Mouse (Mus musculus) 416B (cell line): ENCODE data around the gene Pltp.

Experiments used
- DNase-seq: peaks from one replicate; pipeline ENCODE4 v3.0.0; 2011; ENCODE audit warnings: low read depth

Gene Pltp

DNA sequence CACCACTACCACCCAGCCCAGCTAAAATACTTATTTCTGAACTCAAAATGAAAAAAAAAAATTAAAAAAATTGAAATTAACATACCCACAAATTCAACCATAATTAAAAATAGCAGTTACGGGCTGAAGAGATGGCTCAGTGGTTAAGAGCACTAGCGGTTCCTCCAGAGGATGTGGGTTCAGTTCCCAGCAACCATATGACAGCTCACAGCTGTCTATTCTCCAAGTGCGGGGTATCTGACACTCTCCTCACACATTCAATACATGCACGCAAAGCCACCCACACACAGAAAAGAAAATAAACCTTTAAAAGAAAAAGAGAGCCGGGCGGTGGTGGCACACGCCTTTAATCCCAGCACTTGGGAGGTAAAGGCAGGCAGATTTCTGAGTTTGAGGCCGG is 7.5 kb downstream of the Pltp start:
- peak; percentile 29 for DNase-seq

DNA sequence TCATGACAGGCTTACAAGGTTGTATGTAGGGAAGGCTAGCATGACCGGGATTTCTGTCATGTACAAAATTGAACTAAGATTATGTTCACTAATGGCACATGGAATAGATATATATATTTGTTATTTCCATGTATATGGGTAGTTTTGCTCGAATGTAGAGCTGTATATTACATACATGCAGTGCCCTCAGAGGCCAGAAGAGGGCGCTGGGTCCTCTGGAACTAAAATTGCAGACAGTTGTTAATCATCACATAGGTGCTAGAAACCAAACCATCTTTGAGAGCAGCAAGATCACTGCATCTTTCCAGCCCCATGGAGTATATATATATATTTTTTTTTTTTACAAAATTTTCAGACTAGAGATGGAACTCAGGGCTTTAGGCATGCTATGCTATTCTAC is 11.7 kb downstream of the Pltp start:
- peak; percentile 32 for DNase-seq

- no peak for DNase-seq
Measured at GRCm38 (mm10) chr2:164835164-164835563, 22.3 kb downstream of the Pltp start.

DNA sequence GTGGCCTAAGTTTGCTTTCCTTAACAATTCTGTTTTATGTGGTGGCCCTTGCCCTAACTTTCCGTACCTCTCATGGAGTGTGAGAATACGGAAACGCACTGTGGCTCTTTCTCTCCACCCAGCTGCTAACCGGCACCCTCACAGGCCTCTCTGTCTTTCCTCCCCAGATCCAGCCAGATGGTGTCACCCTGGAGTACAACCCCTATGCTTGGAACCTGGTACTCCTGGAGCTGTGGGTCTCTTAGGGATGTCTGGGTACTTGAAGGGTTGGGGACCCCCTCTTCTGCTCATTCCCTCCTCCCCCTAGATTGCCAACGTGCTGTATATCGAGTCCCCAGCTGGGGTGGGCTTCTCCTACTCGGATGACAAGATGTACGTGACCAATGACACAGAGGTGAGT is 23.0 kb downstream of the Pltp start:
- DNase-seq = peak; percentile 42

DNA sequence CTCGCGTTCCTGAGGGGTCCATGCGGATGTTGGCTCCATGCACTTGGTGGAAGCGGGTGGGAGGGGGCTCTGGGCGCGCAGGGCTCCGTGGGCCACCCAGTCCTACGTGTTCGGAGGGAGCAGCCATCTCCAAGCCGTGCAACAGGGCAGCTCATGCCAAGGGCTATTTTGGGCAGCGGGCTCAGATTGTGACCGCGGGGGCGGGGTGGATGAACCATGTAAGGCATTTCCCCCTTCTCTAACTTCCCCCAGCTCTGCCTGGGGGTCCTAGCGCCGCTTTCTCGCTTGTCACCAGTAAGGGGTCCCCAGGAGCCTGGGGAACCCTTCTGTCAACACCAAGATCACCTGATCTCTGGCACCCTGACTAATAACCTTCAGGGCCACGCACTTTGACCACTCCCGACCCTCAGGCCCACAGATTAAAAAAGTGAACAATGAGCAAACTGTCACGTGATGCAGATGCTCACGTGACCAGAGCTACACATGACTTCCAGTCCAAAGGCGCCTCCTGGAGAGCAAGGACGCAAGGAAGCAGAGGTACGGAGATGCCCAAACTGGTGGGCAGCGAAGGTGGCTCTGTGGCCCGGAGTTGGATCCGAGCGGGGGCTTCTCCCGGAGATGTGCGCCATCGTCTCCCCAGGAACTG is 24.1 kb downstream of the Pltp start, which contains the start of gene Neurl2:
Gene Neurl2, minus strand, starts transcription at position 143 of the 646 bp plus-strand sequence.
- peak; percentile 98 for DNase-seq

DNA sequence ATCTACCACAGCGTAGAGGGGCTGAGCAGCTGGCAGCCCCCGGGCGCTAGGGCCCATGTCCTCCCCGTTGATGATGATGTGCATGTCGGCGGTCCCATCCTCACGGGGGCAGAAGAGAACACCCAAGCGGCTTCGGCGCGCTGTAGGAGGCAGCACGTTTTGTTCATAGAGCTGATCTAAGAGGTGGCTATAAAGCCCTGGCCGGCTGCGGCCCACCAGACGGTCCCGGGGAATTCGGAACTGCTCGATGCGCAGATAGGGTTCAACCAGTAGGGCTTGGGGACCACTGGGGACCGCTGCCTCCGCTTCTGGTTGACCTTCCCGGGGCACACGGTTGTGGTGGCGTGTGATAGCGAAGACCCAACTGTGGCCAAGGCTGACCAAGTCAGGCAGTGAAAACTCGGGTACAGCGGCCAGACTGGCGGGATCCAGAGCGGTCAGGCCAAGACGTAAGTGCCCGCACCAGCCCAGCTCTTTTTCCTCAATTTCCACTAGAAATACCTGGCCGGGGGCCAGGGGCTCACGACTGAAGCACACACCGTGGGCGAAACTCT is 24.7 kb downstream of the Pltp start, which contains the start of gene Ctsa:
Gene Ctsa, plus strand, starts transcription at position 126 of the 554 bp plus-strand sequence.
- peak; percentile 86 for DNase-seq

DNA sequence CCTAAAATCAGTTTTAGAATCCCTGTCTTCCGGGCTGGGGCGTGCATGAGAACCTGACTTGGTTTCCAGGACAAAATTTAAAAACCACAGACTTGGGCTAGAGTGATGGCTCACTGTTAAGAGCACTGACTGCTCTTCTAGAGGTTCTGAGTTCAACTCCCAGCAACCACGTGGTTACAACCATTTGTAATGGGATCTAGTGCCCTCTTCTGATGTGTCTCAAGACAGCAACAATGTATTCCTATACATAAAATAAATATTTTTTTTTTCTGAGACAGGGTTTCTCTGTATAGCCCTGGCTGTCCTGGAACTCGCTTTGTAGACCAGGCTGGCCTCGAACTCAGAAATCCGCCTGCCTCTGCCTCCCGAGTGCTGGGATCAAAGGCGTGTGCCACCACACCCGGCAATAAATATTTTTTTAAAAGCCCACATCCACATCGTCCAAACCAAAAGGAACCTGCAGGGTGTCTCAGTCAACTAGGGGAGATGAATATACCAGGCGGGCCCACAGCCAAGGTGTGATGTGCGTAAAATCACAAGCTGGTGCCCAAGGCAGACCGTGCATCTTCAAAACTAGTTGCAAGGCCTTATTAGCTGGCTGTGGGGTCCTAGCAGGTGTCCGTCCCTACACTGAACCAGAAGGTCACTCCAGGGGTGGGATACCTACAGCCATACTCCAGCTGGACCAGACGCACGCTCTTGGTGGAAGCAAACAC is 25.3 kb downstream of the Pltp start:
- peak; percentile 32 for DNase-seq

DNA sequence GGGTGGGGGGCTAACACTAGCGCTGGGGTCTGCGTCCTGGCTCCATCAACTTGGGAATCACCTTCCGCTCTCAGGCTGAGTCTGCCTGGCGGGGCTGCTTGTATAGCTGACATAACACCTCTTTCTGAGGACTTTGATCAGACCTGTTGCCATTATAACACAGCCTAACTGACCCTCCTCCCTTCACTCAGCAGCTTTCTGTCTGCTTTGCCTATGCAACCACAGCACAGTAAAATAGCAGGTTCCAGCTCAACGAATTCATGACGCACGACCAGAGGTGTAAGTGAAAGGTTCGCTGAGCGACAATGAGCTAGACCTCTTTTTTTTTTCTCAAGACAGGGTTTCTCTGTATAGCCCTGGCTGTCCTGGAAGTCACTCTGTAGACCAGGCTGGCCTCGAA is 26.5 kb downstream of the Pltp start:
- DNase-seq = no peak

DNA sequence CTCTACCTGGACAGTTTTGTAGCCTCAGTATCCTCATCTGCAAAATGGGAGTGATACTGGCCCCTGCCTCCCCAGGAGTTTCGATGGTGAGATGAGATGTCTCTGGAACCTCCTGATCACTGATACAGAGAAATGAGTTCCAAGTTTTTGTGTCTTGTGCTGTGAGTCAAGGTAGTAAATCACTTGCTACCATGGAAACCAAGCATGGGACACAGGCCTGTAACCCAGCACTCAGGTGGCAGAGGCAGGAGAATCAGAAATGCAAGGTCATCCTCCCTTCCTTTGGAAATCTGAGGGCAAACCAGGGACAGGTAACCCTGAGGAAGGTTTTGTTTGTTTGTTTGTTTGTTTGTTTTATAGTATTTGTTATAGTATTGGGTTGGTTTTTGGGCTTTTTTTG is 28.4 kb downstream of the Pltp start:
- no peak for DNase-seq

DNA sequence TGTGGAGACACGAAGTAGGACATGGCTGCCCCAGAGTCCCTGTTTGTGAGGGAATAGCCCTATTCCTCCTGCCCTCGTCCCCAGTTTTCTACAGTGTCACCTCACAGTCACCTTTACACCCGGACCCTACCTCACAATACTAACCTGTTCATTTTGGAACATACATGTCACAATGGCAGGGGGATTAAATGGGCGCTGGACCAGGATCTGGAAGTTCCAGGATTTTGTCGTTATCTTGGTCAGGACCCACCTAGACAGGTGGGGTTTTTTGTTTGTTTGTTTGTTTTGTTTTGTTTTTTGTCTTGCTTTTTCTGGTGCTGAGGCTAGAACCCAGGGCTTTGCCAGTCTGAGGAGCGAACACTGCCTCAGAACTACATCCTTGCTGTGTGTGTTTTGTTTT is 29.1 kb downstream of the Pltp start, which contains the start of gene Spata25:
Gene Spata25, minus strand, starts transcription at position 101 of the 400 bp plus-strand sequence.
- DNase-seq = no peak

GRCm38 (mm10) chr2:164827146-164827850 is 30.2 kb downstream of the Pltp start:
- DNase-seq = no peak

- DNase-seq = no peak
Measured at GRCm38 (mm10) chr2:164825521-164825920, 32.0 kb downstream of the Pltp start.

DNA sequence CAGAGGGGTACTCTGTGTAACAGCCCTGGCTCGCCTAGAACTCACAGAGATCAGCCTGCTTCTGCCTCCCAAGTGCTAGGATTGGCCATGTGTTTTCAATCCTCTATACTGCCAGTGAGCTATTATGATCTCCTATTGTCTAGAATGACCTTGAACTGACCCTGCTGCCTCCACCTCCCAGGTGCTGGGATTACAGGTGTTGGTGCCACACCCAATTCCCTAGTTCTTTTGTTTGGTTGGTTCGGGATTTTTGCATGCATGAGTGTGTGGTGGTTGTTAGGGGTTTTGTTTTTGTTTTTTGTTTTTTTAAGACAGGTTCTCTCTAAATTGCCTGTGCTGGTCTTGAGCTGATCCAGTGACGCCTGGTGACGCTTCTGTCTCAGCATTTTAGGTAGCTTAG is 33.5 kb downstream of the Pltp start:
- DNase-seq = no peak

GRCm38 (mm10) chr2:164823181-164823585 is 34.3 kb downstream of the Pltp start:
- peak; percentile 82 for DNase-seq

GRCm38 (mm10) chr2:164822636-164823165 is 34.8 kb downstream of the Pltp start, which contains the start of gene Zswim1:
TSS of gene Zswim1 (plus strand) at chr2:164822686.
- DNase-seq = peak; percentile 98

GRCm38 (mm10) chr2:164821060-164821459 is 36.5 kb downstream of the Pltp start:
- DNase-seq = no peak

DNA sequence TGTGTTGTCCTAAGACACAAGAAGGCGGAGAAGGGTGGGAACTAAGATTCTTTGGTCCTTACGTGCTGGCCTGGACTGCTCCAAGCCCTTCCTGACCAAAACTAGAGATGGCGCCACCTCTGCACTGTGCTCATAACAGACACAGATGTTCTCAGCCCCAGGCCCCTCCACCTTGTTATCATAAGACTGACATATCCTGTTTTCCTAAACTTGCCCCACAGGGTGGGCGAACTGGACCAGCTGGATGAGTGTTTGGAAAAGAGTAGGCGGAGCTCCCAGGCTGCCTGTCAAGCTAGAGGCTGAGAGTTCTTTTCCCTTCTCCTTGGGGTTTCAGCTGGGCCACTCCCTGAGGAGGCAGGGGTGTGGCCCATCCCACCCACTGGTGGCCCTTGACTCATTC is 39.8 kb downstream of the Pltp start:
- DNase-seq = no peak

DNA sequence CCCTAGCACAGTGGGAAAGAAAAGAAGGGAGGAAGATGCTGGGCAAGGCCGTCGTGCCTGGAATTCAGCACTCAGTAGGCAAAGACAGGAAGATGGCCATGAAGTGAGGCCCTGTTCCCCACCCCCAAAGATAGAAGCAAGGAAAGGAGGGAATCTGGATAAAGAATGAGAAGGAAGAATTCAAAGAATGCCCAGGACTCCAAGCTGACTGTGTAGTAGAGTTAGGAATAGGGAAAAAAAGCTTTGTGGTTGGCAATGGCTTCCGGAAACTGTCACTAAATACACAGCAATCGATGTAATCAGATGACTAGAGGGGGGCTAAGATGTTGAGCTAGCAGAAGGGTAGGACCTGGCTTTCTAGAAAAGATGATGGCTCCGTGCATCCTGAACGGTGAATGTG is 40.3 kb downstream of the Pltp start:
- DNase-seq = no peak

- DNase-seq = no peak
Measured at GRCm38 (mm10) chr2:164815821-164816220, 41.7 kb downstream of the Pltp start.

DNA sequence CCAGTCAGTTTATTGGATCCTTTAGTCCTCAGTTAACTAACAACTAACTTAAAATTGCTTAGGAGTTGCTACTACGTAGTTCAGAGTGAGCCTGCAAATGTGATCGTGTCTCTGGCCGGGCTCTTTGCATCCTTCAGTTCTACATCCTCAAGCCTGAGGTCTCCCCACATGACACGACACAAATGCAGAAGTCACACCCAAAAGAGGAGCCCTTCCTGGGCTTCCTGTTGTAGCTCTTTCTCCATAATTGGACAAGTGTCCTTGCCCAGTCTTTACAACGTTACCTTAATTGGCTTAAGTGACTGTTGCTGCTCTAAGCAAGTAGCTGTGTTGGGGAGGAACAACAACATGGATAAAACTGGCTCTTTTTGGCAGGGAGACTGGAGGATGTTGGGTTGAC is 42.2 kb downstream of the Pltp start:
- DNase-seq = peak; percentile 47

DNA sequence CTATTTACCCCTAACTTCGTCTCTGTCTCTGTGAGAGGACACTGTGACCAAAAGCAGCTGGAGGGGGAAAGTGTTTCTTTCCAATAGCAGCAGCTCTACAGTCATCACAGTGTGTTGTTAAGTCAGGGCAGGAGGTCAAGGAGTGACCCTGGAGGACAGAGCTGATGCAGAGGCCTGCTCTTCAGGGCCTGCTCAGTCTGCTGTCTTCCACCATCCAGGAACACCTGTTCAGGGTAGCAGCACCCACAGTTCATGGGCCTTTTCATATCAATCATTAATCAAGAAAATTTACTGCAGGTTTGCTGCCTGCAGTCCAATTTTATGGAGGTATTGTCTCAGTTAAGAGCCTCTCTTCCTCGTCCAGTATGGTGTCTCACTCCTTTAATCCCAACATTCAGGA is 44.0 kb downstream of the Pltp start:
- no peak for DNase-seq

GRCm38 (mm10) chr2:164806614-164807013 is 50.9 kb downstream of the Pltp start:
- no peak for DNase-seq
